ENCODE assay signal across 19 mouse cellular contexts in genomic region chr13:58803882-58804281, GRCm38 (mm10). TPM values are rescaled to one million over a fixed set of nuclear protein-coding genes. Genes with fewer than 3 reads are reported as not detected.
DNase-seq lines count a peak whose midpoint lies in the region; ATAC-seq and TF ChIP-seq lines count a peak whose summit lies in the region.
"Had no signal": no experiment of that assay in that cellular context is flagged by ENCODE, and none has a peak within 500 bp of the region (broad histone marks: within the 10 kb centered on the region; RNA-seq: fewer than 3 reads in every experiment).

No protein-coding gene starts in this region.

- H3K36me3 ChIP-seq in intestine, postnatal 0 days (ENCODE audit: control insufficient read depth, insufficient read depth) = no peaks in the 10 kb centered on the region
- H3K36me3 ChIP-seq in intestine, embryonic 15.5 days = no peaks in the 10 kb centered on the region
- H3K36me3 ChIP-seq in lung, postnatal 0 days (ENCODE audit: insufficient read depth, low read length) = no peaks in the 10 kb centered on the region
- H3K36me3 ChIP-seq in MEL (ENCODE audit: control insufficient read depth in 1 of 2, insufficient read depth in 2 of 2, low read length in 2 of 2) = no peaks in the 10 kb centered on the region
- no peaks in the 10 kb centered on the region for H3K36me3 ChIP-seq in kidney, embryonic 14.5 days (ENCODE audit: control insufficient read depth, insufficient read depth, low read length)
- H3K36me3 ChIP-seq: embryonic facial prominence, embryonic 13.5 days had no signal

- no peaks in the 10 kb centered on the region for H3K4me1 ChIP-seq in intestine, postnatal 0 days (replicated peaks; ENCODE audit: control insufficient read depth, insufficient read depth, low read length)
- H3K4me1 ChIP-seq in intestine, embryonic 15.5 days (replicated peaks) = peaks cover 17% of the 10 kb centered on the region
- H3K4me1 ChIP-seq in lung, postnatal 0 days (ENCODE audit: insufficient read depth, low read depth, low read length) = no peaks in the 10 kb centered on the region
- H3K4me1 ChIP-seq in MEL (ENCODE audit: control insufficient read depth in 1 of 2, insufficient read depth in 2 of 2, low read length in 2 of 2) = no peaks in the 10 kb centered on the region
- peaks cover 5% of the 10 kb centered on the region for H3K4me1 ChIP-seq in kidney, embryonic 14.5 days (ENCODE audit: control insufficient read depth, insufficient read depth, low read length)

- H3K27me3 ChIP-seq in intestine, postnatal 0 days (replicated peaks; ENCODE audit: control insufficient read depth, insufficient read depth, low read length) = peaks cover 39% of the 10 kb centered on the region
- H3K27me3 ChIP-seq in intestine, embryonic 15.5 days (replicated peaks) = peaks cover 34% of the 10 kb centered on the region
- peaks cover 32% of the 10 kb centered on the region for H3K27me3 ChIP-seq in lung, postnatal 0 days (replicated peaks; ENCODE audit: insufficient read depth, low read length)
- no peaks in the 10 kb centered on the region for H3K27me3 ChIP-seq in MEL (ENCODE audit: control insufficient read depth in 1 of 2, insufficient read depth in 2 of 2, low read length in 2 of 2)
- H3K27me3 ChIP-seq in kidney, embryonic 14.5 days (ENCODE audit: control insufficient read depth, insufficient read depth, low read length) = peaks cover 25% of the 10 kb centered on the region
- H3K27me3 ChIP-seq: CH12.LX had no signal

- no peak for TF ChIP-seq POLR2A in MEL (IDR thresholded peaks at IDR 0.05; ENCODE audit: control insufficient read depth in 1 of 2, insufficient read depth in 1 of 2, low read depth in 1 of 2, low read length in 2 of 2, poor library complexity in 1 of 2)

- H3K27ac ChIP-seq in intestine, postnatal 0 days (ENCODE audit: low read depth, low read length) = no peak overlapping the region
- no peak overlapping the region for H3K27ac ChIP-seq in intestine, embryonic 15.5 days
- H3K27ac ChIP-seq in lung, postnatal 0 days (ENCODE audit: low read length) = no peak overlapping the region
- H3K27ac ChIP-seq in MEL (ENCODE audit: control insufficient read depth, low read depth, low read length) = no peak overlapping the region
- no peak overlapping the region for H3K27ac ChIP-seq in kidney, embryonic 14.5 days (ENCODE audit: low read depth, low read length)
- H3K27ac ChIP-seq: embryonic facial prominence, embryonic 13.5 days had no signal

- 4% methylated on average over 1 of the region's 1 CpGs for WGBS in intestine, postnatal 0 days
- 5% methylated on average over 1 of the region's 1 CpGs for WGBS in intestine, embryonic 15.5 days
- 11% methylated on average over 1 of the region's 1 CpGs for WGBS in lung, postnatal 0 days
- 25% methylated on average over 1 of the region's 1 CpGs for WGBS in kidney, embryonic 14.5 days

- no peaks in the 10 kb centered on the region for H3K79me2 ChIP-seq in MEL (ENCODE audit: control insufficient read depth, insufficient read depth, low read length, poor library complexity)

- H3K9ac ChIP-seq in intestine, postnatal 0 days (ENCODE audit: low read depth, low read length) = no peak overlapping the region
- H3K9ac ChIP-seq in intestine, embryonic 15.5 days = no peak overlapping the region
- H3K9ac ChIP-seq in lung, postnatal 0 days (replicated peaks; ENCODE audit: low read depth) = no peak overlapping the region
- no peak overlapping the region for H3K9ac ChIP-seq in MEL (ENCODE audit: control insufficient read depth, low read depth, low read length, poor library complexity, severe bottlenecking)
- H3K9ac ChIP-seq in kidney, embryonic 14.5 days (ENCODE audit: low read depth, low read length) = no peak overlapping the region
- H3K9ac ChIP-seq: embryonic facial prominence, embryonic 13.5 days had no signal

- TF ChIP-seq RAD21 in MEL (IDR thresholded peaks at IDR 0.05; ENCODE audit: low read depth, low read length) = peak; percentile 31

- no peak for TF ChIP-seq EP300 in lung, postnatal 0 days (IDR thresholded peaks at IDR 0.05)
- no peak for TF ChIP-seq EP300 in MEL (IDR thresholded peaks at IDR 0.05; ENCODE audit: low read depth in 1 of 2, low read length in 2 of 2)

- no peak for DNase-seq in lung, postnatal 0 days (ENCODE audit: low spot score)
- no peak for DNase-seq in lung, adult 18-20 months
- peak; percentile 5 for DNase-seq in MEL (ENCODE audit: low read depth, low spot score)
- DNase-seq in mesoderm, embryonic 11.5 days (ENCODE audit: low read depth, low spot score) = peak; percentile 14
- DNase-seq: adrenal gland, postnatal 10 days; cerebellum, postnatal 25 days; heart, postnatal 36 days; kidney, adult 11 months; left cerebral cortex, postnatal 4 days; lung, adult 2 months; right cerebral cortex, adult 18-20 months; thymus, adult 18-20 months had no signal

- TF ChIP-seq CTCF in intestine, postnatal 0 days (IDR thresholded peaks at IDR 0.05; ENCODE audit: low read depth) = peak; percentile 38
- TF ChIP-seq CTCF in lung, postnatal 0 days (IDR thresholded peaks at IDR 0.05) = peak; percentile 20
- TF ChIP-seq CTCF in MEL (IDR thresholded peaks at IDR 0.05 in 2 of 3, conservative IDR thresholded peaks at IDR 0.05 in 1 of 3; ENCODE audit: control insufficient read depth in 1 of 3, insufficient read depth in 1 of 3, low read depth in 2 of 3, low read length in 3 of 3, poor library complexity in 1 of 3, severe bottlenecking in 1 of 3) = peak; percentile 19 to 42 (median 28); a peak in 5 of 6 replicates

- H3K4me2 ChIP-seq in intestine, postnatal 0 days (replicated peaks; ENCODE audit: low read depth) = no peak overlapping the region
- H3K4me2 ChIP-seq in intestine, embryonic 15.5 days (replicated peaks) = no peak overlapping the region
- no peak overlapping the region for H3K4me2 ChIP-seq in lung, postnatal 0 days (replicated peaks; ENCODE audit: low read depth, low read length)
- no peak overlapping the region for H3K4me2 ChIP-seq in kidney, embryonic 14.5 days (replicated peaks; ENCODE audit: low read depth, low read length)
- H3K4me2 ChIP-seq: embryonic facial prominence, embryonic 13.5 days had no signal

- 0 out of 2 replicates have a peak, but pooled peaks cover 3% of the 10 kb centered on the region for H3K9me3 ChIP-seq in intestine, postnatal 0 days (ENCODE audit: control insufficient read depth)
- H3K9me3 ChIP-seq in intestine, embryonic 15.5 days = no peaks in the 10 kb centered on the region
- no peaks in the 10 kb centered on the region for H3K9me3 ChIP-seq in lung, postnatal 0 days (ENCODE audit: low read length)
- no peaks in the 10 kb centered on the region for H3K9me3 ChIP-seq in MEL (replicated peaks; ENCODE audit: insufficient read depth, low read length)
- H3K9me3 ChIP-seq in kidney, embryonic 14.5 days (ENCODE audit: control insufficient read depth, low read length) = no peaks in the 10 kb centered on the region; the same call in 1 of the 2 replicates

- no peak for ATAC-seq in intestine, postnatal 0 days
- no peak for ATAC-seq in intestine, embryonic 15.5 days
- no peak for ATAC-seq in lung, postnatal 0 days
- no peak for ATAC-seq in kidney, embryonic 14.5 days (ENCODE audit: low FRiP score, low TSS enrichment)

- H3K4me3 ChIP-seq in intestine, postnatal 0 days (ENCODE audit: low read depth, low read length) = no peak overlapping the region
- no peak overlapping the region for H3K4me3 ChIP-seq in intestine, embryonic 15.5 days (replicated peaks)
- no peak overlapping the region for H3K4me3 ChIP-seq in lung, postnatal 0 days (ENCODE audit: low read depth, low read length)
- H3K4me3 ChIP-seq in MEL (ENCODE audit: control insufficient read depth in 1 of 2, insufficient read depth in 1 of 2, low read depth in 2 of 2, low read length in 2 of 2) = no peak overlapping the region
- H3K4me3 ChIP-seq in kidney, embryonic 14.5 days (ENCODE audit: low read length) = no peak overlapping the region
- H3K4me3 ChIP-seq: embryonic facial prominence, embryonic 13.5 days had no signal

TF ChIP-seq in MEL, 35 proteins besides CTCF, POLR2A, EP300 and RAD21:
- no peak for TF ChIP-seq POLR2AphosphoS2 (IDR thresholded peaks at IDR 0.05; ENCODE audit: low read length)
- TF ChIP-seq SMC3 (IDR thresholded peaks at IDR 0.05; ENCODE audit: low read depth, low read length) = peak; percentile 37
- no peak for TF ChIP-seq ZKSCAN1 (IDR thresholded peaks at IDR 0.05; ENCODE audit: low read depth, low read length)
TF ChIP-seq in MEL: peak in this region for 1.

RNA-seq across cellular contexts. Expression of gene Ntrk2, which starts 2.5 kb away (rescaled TPM):
- 0.81 and 1.6 TPM in 2 replicates for polyA plus RNA-seq in intestine, postnatal 0 days (2015; fragmentation: Nextera tagmentation; extraction: Ambion mirVana)
- polyA plus RNA-seq in intestine, embryonic 15.5 days (2015; fragmentation: Nextera tagmentation; extraction: Ambion mirVana) = 1.7 and 2.2 TPM in 2 replicates
- 2.9 and 3.3 TPM in 2 replicates for polyA plus RNA-seq in lung, postnatal 0 days (2015; fragmentation: Nextera tagmentation; extraction: Ambion mirVana)
- under 0.01 TPM in 1 of 2 replicates, not detected in the other for total RNA-seq in MEL (2012; rRNA removed)
- polyA plus RNA-seq in MEL (2012; ENCODE audit: insufficient read depth in 1 of 2, insufficient read length in 2 of 2, low read depth in 1 of 2, low replicate concordance in 2 of 2, missing spikeins in 1 of 2) = not detected
- 3.4 and 5.6 TPM in 2 replicates for polyA plus RNA-seq in kidney, embryonic 14.5 days (2014; fragmentation: Nextera tagmentation; extraction: Ambion mirVana)
- total RNA-seq: CH12.LX; megakaryocyte, adult 5-6 weeks; monocyte, adult 5-6 weeks had no signal

Comparison
In these comparisons a context has a peak if more than half of its experiments do, and no peak if none do; other contexts are left out.
1. DNase-seq: peak in MEL (single experiment) and mesoderm, embryonic 11.5 days (single experiment); none in lung, postnatal 0 days (single experiment) and lung, adult 18-20 months (0 of 2).
2. Peak in every context shown above with its lines, with median percentiles within 50 percentile points of each other: CTCF ChIP-seq.